Mouse (Mus musculus): Measurements from ENCODE around the gene Parl.

DNA sequence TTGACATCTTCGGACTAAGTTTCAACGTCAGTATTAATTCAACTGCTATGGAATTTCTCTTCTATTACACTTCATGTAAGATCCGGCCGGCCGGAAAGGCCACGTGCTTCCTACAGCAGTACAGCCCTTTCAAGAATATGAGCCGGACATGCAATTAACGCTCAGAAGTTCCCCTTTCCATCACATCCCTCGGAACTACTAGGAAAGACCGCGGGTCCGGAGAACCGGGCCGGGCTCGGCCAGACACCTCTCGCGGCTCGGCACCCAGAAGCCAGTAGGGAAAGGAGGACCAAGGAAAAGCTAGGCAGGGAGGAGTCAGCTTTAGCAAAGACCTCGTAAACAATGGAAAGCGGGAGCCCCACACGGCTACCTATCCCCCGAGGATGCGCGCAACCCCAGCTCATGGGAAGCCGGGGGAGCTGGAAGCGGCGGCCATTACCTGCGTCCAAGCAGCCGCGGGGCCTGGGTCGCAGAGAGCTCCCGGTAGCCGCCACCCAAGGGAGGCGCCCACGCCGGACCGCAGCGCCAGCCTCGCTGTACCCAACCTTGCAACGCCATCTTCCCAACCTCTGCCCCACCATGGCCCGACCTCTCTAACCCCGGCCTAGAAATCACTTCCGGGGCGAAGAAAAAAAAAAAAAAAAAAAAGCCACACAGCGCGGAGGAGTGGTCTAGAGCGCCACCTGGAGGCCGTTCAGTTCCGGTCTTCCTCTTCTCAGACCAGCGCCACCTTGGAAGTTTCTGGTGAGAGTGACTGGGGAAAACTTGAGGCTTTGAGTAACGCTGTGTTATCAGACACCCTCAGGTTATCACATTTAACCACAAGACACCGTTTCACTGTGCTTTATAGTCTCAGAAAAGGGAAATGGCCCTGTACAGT is at the start of gene Parl:
- TF ChIP-seq CTCF (IDR thresholded peaks at IDR 0.05; ENCODE audit: low read depth, low read length) (peak; percentile 86), POLR2A (IDR thresholded peaks at IDR 0.05; ENCODE audit: insufficient read depth, low read length) (no peak)

Data from ES-Bruce4 (cell line).